Mouse (Mus musculus) heart, embryonic 10.5 days (tissue): ENCODE data around the gene Ttll5. TPM values are rescaled to one million over a fixed set of nuclear protein-coding genes. Genes with fewer than 3 reads are reported as not detected.

Source experiments
- DNase-seq: peaks from one replicate; pipeline ENCODE4 v3.0.0-alpha.2; 2017; ENCODE audit warnings: low spot score
- H3K27ac ChIP-seq: fragments of 300-500 bp; sonication (generic); 2 replicates; pipeline ENCODE4 v1.5.1; 2016; ENCODE audit warnings: mild to moderate bottlenecking
- H3K27me3 ChIP-seq: fragments of 300-500 bp; sonication (generic); 2 replicates; pipeline ENCODE4 v1.6.1; 2016; ENCODE audit warnings: mild to moderate bottlenecking; ENCODE audit not compliant: poor library complexity, insufficient read depth, severe bottlenecking
- H3K36me3 ChIP-seq: fragments of 300-500 bp; sonication (generic); 2 replicates; pipeline ENCODE4 v1.6.1; 2016; ENCODE audit warnings: mild to moderate bottlenecking, moderate library complexity
- H3K4me1 ChIP-seq: fragments of 300-500 bp; sonication (generic); 2 replicates; pipeline ENCODE4 v1.6.1; 2016; ENCODE audit warnings: mild to moderate bottlenecking
- H3K4me3 ChIP-seq: fragments of 300-500 bp; sonication (generic); 2 replicates; pipeline ENCODE4 v1.5.1; 2016; ENCODE audit warnings: mild to moderate bottlenecking, moderate library complexity
- H3K9me3 ChIP-seq: fragments of 300-500 bp; sonication (generic); 2 replicates; pipeline ENCODE4 v1.6.1; 2016; ENCODE audit warnings: mild to moderate bottlenecking, moderate library complexity
- WGBS: fragments of 180-500 bp; shearing (Covaris S2); methylation state at CpG from one replicate; pipeline ENCODE4 v1.1.7; 2016; 5-methylcytosine and 5-hydroxymethylcytosine counted together
- polyA plus RNA-seq: library from polyadenylated mRNA; unstranded; fragments of >200 nt; fragmentation: Nextera tagmentation; extraction: Ambion mirVana; gene quantifications from 2 replicates; pipeline ENCODE4 v1.2.1, GENCODE M21; 2016

Gene Ttll5
- polyA plus RNA-seq, 1 experiment from 2014 or later: 14.9 TPM

- WGBS: 84% methylated on average over 2 of the region's 2 CpGs
- no peaks in the 10 kb centered on the region for H3K27me3 ChIP-seq
Measured at GRCm38 (mm10) chr12:86012195-86012594, 187.7 kb downstream of the Ttll5 start.

GRCm38 (mm10) chr12:86014174-86014573, 189.7 kb downstream of the Ttll5 start:
- DNase-seq: no peak

More at GRCm38 (mm10) chr12:86012195-86012594, 187.7 kb downstream of the Ttll5 start:
- Histone ChIP-seq H3K27ac (no peak overlapping the region), H3K36me3 (peaks cover 10% of the 10 kb centered on the region), H3K4me3 (no peak overlapping the region), H3K9me3 (no peaks in the 10 kb centered on the region), H3K4me1 (peaks cover 18% of the 10 kb centered on the region)
- DNase-seq: no peak

GRCm38 (mm10) chr12:86014621-86015020, 190.2 kb downstream of the Ttll5 start:
- H3K27me3 ChIP-seq: no peaks in the 10 kb centered on the region
- no peak for DNase-seq
- no peak overlapping the region for H3K4me3 ChIP-seq
- no peak overlapping the region for H3K27ac ChIP-seq
- no peaks in the 10 kb centered on the region for H3K4me1 ChIP-seq
- no peaks in the 10 kb centered on the region for H3K9me3 ChIP-seq
- peaks cover 10% of the 10 kb centered on the region for H3K36me3 ChIP-seq
- WGBS: 93% methylated on average over 3 of the region's 3 CpGs

More at GRCm38 (mm10) chr12:86014174-86014573, 189.7 kb downstream of the Ttll5 start:
- Histone ChIP-seq H3K36me3 (peaks cover 10% of the 10 kb centered on the region), H3K27me3 (no peaks in the 10 kb centered on the region), H3K4me1 (peaks cover under 1% of the 10 kb centered on the region; the same call in 1 of the 2 replicates), H3K27ac (no peak overlapping the region), H3K4me3 (no peak overlapping the region), H3K9me3 (no peaks in the 10 kb centered on the region)
- WGBS: 90% methylated on average over 2 of the region's 2 CpGs

GRCm38 (mm10) chr12:86015114-86015513, 190.7 kb downstream of the Ttll5 start:
- H3K36me3 ChIP-seq: peaks cover 10% of the 10 kb centered on the region
- no peak overlapping the region for H3K27ac ChIP-seq
- WGBS: 74% methylated on average over 2 of the region's 2 CpGs
- peaks cover under 1% of the 10 kb centered on the region; the same call in 1 of the 2 replicates for H3K4me1 ChIP-seq
- no peaks in the 10 kb centered on the region for H3K27me3 ChIP-seq
- no peak overlapping the region for H3K4me3 ChIP-seq
- DNase-seq: no peak
- H3K9me3 ChIP-seq: no peaks in the 10 kb centered on the region

- H3K36me3 ChIP-seq: peaks cover 10% of the 10 kb centered on the region
- H3K27ac ChIP-seq: no peak overlapping the region
- 62% methylated on average over 5 of the region's 5 CpGs for WGBS
- no peaks in the 10 kb centered on the region for H3K27me3 ChIP-seq
- no peak overlapping the region for H3K4me3 ChIP-seq
- H3K9me3 ChIP-seq: no peaks in the 10 kb centered on the region
- no peak for DNase-seq
- peaks cover 22% of the 10 kb centered on the region for H3K4me1 ChIP-seq
Measured at GRCm38 (mm10) chr12:86017360-86017759, 192.9 kb downstream of the Ttll5 start.

GRCm38 (mm10) chr12:86021583-86021982, 197.1 kb downstream of the Ttll5 start:
- WGBS: 51% methylated on average over 6 of the region's 6 CpGs
- 0 out of 2 replicates have a peak, but pooled peaks cover 3% of the 10 kb centered on the region for H3K36me3 ChIP-seq
- no peak for DNase-seq
- peaks cover 37% of the 10 kb centered on the region for H3K4me1 ChIP-seq
- 0 out of 2 replicates have a peak overlapping the region, but pooled peaks have one; percentile 16 for H3K27ac ChIP-seq
- no peaks in the 10 kb centered on the region for H3K27me3 ChIP-seq
- H3K4me3 ChIP-seq: no peak overlapping the region
- no peaks in the 10 kb centered on the region for H3K9me3 ChIP-seq

DNA sequence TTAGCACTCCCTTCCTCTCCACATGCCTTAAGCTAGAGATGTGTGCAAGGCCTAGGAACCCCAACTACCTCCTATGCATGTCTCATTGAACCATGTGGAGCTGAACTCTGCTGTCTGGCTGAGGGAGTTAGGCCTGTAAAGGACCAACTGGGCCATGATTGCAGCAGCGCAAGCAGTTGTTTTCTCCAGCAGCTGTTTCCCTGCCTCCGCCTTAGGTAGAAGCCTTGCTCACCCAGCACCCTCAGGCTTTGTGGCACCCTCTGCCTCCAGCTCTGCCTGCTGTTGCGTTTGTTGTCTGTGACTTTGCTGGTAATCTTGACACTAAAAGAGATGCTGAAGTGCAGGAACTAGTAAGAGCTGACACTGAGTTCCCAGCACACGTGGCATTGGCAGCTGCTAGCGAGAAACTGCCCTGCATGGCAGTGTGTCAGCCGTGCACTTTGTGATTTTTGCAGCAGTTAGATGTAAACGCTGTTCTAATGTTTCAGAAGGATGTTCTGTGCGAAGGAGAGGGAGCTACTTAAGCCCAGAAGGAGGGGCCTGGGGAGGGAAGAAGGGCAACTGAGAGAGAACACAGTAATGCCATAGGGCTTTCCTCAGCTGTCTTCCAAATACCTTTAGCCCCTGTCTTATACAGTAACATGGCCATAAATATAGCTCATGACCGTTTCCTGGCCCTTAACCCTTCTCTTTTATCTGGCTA, 198.0 kb downstream of the Ttll5 start:
- Histone ChIP-seq H3K36me3 (0 out of 2 replicates have a peak, but pooled peaks cover 3% of the 10 kb centered on the region), H3K9me3 (no peaks in the 10 kb centered on the region), H3K4me1 (peaks cover 45% of the 10 kb centered on the region), H3K4me3 (no peak overlapping the region), H3K27me3 (no peaks in the 10 kb centered on the region), H3K27ac (peak overlapping the region; percentile 36)
- WGBS: 64% methylated on average over 9 of the region's 9 CpGs
- no peak for DNase-seq

GRCm38 (mm10) chr12:86023081-86023871, 198.8 kb downstream of the Ttll5 start:
- 73% methylated on average over 4 of the region's 4 CpGs for WGBS
- Histone ChIP-seq H3K36me3 (0 out of 2 replicates have a peak, but pooled peaks cover 3% of the 10 kb centered on the region), H3K27ac (0 out of 2 replicates have a peak overlapping the region, but pooled peaks have one; percentile 31), H3K4me1 (peaks cover 53% of the 10 kb centered on the region), H3K27me3 (no peaks in the 10 kb centered on the region), H3K4me3 (no peak overlapping the region), H3K9me3 (no peaks in the 10 kb centered on the region)
- DNase-seq: no peak

DNA sequence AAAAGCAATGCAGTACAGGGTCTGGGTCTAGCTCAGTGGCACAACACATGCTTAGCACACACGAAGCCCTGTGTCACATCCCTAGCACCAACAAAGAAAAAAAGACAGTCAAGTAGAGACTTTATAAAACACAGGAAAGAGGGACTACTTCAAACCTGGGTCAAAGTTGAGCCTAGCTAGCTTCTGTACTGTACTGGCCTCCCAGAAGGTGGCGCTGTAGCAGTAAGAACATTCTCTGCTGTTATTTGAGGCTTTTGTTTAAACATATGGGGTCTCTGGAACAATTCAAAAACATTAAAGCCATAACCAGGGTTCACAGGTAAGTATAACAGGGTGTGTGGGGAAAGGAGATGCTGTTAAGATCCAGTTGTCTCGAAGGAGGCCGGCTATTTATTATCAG, 200.0 kb downstream of the Ttll5 start:
- peaks cover 53% of the 10 kb centered on the region for H3K4me1 ChIP-seq
- 64% methylated on average over 4 of the region's 4 CpGs for WGBS
- H3K27ac ChIP-seq: no peak overlapping the region
- no peak for DNase-seq
- no peaks in the 10 kb centered on the region for H3K27me3 ChIP-seq
- no peak overlapping the region for H3K4me3 ChIP-seq
- 0 out of 2 replicates have a peak, but pooled peaks cover 3% of the 10 kb centered on the region for H3K36me3 ChIP-seq
- no peaks in the 10 kb centered on the region for H3K9me3 ChIP-seq

DNA sequence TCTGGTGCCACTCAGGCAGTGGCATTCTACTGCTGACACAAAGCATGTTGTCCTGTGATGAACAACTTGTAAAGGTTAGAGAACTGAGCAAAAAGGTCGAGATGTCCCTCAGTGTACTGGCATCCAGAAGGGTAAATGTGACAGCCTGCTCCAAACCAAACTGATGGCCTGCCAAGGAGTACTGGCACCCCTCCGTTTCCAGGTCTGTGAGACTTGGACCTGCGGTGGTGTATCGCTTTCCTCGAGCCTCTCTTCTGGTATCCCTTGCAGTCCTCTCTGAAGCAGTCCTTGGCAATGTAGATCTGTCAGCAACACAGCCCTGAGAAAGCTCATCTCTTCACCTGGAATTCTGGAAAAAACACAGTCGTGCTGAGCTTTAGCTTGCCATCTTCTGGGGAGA, 201.0 kb downstream of the Ttll5 start:
- Histone ChIP-seq H3K4me3 (no peak overlapping the region), H3K36me3 (0 out of 2 replicates have a peak, but pooled peaks cover 3% of the 10 kb centered on the region), H3K27ac (no peak overlapping the region), H3K9me3 (no peaks in the 10 kb centered on the region), H3K27me3 (no peaks in the 10 kb centered on the region), H3K4me1 (peaks cover 56% of the 10 kb centered on the region)
- no peak for DNase-seq
- WGBS: 85% methylated on average over 6 of the region's 6 CpGs

DNA sequence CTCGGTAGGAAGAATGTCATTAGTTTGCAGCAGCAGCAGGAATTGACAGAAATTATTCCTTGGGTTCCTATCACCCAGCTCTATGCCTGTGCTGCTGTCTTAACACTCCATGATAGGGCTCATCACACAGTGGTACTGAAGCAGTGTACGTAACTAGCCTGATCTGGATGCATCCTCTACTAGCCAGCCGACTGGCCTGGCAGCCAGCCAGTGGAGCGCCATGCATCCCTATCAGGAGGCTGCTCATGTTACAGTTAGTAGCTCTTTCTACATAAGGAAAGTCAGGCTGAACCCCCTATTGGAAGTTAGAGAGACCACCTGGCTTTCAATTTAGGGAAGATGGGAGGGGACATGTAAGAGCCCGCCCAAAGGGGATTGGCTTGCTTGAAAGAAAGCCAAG, 202.5 kb downstream of the Ttll5 start:
- Histone ChIP-seq H3K4me3 (no peak overlapping the region), H3K27ac (peak overlapping the region; percentile 5; the same call in 1 of the 2 replicates), H3K27me3 (no peaks in the 10 kb centered on the region), H3K4me1 (peaks cover 47% of the 10 kb centered on the region), H3K36me3 (0 out of 2 replicates have a peak, but pooled peaks cover 3% of the 10 kb centered on the region), H3K9me3 (no peaks in the 10 kb centered on the region)
- WGBS: 51% methylated on average over 5 of the region's 5 CpGs
- peak; percentile 84 for DNase-seq

DNA sequence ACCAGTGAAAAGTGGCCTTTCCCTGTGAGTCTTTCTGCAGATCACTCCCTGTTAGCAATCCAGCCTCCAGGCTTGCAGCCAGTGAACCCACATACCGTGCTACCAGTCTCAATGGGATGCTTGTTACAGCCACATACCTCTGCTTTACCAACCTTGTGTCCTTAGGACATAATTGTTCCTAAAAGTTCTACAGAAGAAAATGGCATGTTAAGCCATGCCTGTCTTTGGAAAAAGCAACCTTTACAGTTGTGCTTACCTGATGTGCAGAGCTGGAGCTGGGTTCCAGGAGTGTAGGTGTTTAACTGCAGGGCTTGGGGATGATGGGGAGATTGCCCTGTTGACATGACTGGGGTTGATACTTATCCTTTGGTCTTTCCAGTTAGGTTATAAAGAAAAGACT, 203.3 kb downstream of the Ttll5 start:
- no peak for DNase-seq

GRCm38 (mm10) chr12:86030932-86031331, 206.5 kb downstream of the Ttll5 start:
- no peak for DNase-seq
- Histone ChIP-seq H3K27me3 (no peaks in the 10 kb centered on the region), H3K9me3 (no peaks in the 10 kb centered on the region), H3K4me3 (no peak overlapping the region), H3K4me1 (peaks cover 49% of the 10 kb centered on the region), H3K27ac (0 out of 2 replicates have a peak overlapping the region, but pooled peaks have one; percentile 6), H3K36me3 (no peaks in the 10 kb centered on the region)
- whole genome bisulfite sequencing: 62% methylated on average over 5 of the region's 5 CpGs

More for the DNA sequence above, 203.3 kb downstream of the Ttll5 start:
- H3K27ac ChIP-seq: no peak overlapping the region
- H3K36me3 ChIP-seq: 0 out of 2 replicates have a peak, but pooled peaks cover 3% of the 10 kb centered on the region
- H3K4me1 ChIP-seq: peaks cover 45% of the 10 kb centered on the region
- no peaks in the 10 kb centered on the region for H3K27me3 ChIP-seq
- WGBS: 80% methylated on average over 1 of the region's 1 CpGs
- no peak overlapping the region for H3K4me3 ChIP-seq
- no peaks in the 10 kb centered on the region for H3K9me3 ChIP-seq
